Mouse (Mus musculus): ENCODE data around the gene Hdac6. TPM values are rescaled to one million over a fixed set of nuclear protein-coding genes. Genes with fewer than 3 reads are reported as not detected.
A peak's percentile ranks its signal among the peaks of the same experiment; 100 is the strongest.

Hdac6 gene
- polyA plus RNA-seq, 1 experiment: 16.9 TPM

DNA sequence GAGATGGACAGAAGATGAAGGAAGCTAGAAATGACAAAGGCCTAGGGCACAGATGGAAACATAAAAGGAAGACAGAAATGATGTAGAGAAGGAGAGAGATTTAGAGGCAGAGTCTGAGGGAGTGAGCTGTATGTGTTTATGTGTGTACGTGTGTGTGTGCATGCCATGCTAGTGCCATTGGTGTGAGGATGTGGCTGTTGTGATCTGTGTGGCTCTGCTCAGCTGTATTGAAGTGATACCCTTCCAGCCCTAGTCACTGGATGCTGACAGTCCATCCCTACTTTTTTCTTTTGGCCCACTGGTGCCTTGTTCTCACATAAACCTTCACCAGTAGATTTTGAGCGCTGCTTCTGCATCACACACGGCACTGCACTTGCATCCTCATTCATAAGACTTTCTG lies 21.2 kb upstream of the Hdac6 start:
- peaks cover 2% of the 10 kb centered on the region; the same call in 1 of the 2 replicates for H3K4me1 ChIP-seq (ENCODE audit: control insufficient read depth, insufficient read depth, insufficient read length)
- H3K27me3 ChIP-seq (ENCODE audit: control insufficient read depth, insufficient read depth, low read length): no peaks in the 10 kb centered on the region
- TF ChIP-seq CTCF (IDR thresholded peaks at IDR 0.05; ENCODE audit: extremely low read depth, insufficient read depth, insufficient read length, insufficient replicate concordance) (no peak), POLR2A (IDR thresholded peaks at IDR 0.05; ENCODE audit: low read depth, low read length) (no peak)
- WGBS: 87% methylated on average over 3 of the region's 3 CpGs
- H3K4me3 ChIP-seq (ENCODE audit: extremely low read depth, insufficient read depth, insufficient read length): no peak overlapping the region
- DNase-seq (ENCODE audit: low read depth in 1 of 2, low spot score in 2 of 2): no peak
- no peak overlapping the region for H3K27ac ChIP-seq (ENCODE audit: insufficient read depth, low read length)
- H3K36me3 ChIP-seq (ENCODE audit: control insufficient read depth, insufficient read depth, low read length): no peaks in the 10 kb centered on the region

DNA sequence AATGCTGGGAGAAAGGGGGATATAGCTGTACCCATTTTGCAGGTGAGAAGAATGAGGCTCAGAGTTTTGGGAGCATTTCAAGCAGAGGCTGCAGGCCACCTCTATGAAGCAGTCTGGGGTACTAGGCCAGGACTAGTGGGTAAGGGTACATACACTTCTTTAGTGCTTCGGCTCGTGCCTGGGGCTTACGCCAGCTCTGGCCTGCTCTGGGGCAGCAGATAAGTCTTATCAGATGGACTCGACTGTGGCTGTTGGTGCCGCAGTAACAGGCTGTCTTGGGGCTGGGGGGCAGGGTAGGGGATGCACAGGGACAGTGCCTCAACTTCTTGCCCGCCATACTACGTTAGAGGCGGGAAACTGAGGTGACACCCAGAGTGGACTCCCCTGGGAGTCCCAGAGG lies 20.5 kb upstream of the Hdac6 start:
- 76% methylated on average over 8 of the region's 8 CpGs for WGBS
- no peak overlapping the region for H3K4me3 ChIP-seq (ENCODE audit: extremely low read depth, insufficient read depth, insufficient read length)
- H3K36me3 ChIP-seq (ENCODE audit: control insufficient read depth, insufficient read depth, low read length): no peaks in the 10 kb centered on the region
- H3K27me3 ChIP-seq (ENCODE audit: control insufficient read depth, insufficient read depth, low read length): no peaks in the 10 kb centered on the region
- DNase-seq (ENCODE audit: low read depth in 1 of 2, low spot score in 2 of 2): no peak
- TF ChIP-seq POLR2A (IDR thresholded peaks at IDR 0.05; ENCODE audit: low read depth, low read length): no peak
- no peak for TF ChIP-seq CTCF (IDR thresholded peaks at IDR 0.05; ENCODE audit: extremely low read depth, insufficient read depth, insufficient read length, insufficient replicate concordance)
- H3K27ac ChIP-seq (ENCODE audit: insufficient read depth, low read length): peak overlapping the region; percentile 35; the same call in 1 of the 2 replicates
- peaks cover 6% of the 10 kb centered on the region; the same call in 1 of the 2 replicates for H3K4me1 ChIP-seq (ENCODE audit: control insufficient read depth, insufficient read depth, insufficient read length)

DNA sequence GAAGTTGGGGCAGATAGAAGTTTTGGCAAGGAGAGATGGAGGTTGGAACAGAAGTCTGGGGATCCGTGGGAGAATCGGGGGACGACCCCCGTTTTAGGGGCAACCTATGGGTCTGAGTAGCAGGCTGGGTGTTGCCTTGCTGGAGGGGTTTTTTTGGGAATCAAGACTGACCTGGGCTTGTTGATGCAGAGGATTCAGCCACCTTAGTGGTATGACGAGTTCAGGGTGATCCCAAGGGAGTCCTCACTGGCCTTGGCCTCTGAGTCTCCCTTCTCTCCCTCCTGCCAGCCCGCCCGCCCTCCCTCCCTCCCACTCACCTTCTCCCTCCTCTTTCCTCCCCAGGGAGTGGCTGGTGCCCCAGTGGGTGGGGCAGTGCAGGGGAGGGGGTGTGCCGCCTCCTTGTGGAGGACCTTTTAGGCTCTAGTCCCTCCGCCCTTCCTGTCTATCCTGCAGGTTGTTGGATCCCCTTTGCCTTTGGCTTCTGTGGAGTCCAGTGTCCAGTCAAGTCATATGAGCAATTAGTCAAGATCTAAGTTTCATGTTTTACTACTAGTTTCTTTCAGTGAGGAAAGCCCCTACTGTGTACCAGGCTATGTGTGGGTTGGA lies 20.0 kb upstream of the Hdac6 start:
- H3K27me3 ChIP-seq (ENCODE audit: control insufficient read depth, insufficient read depth, low read length): no peaks in the 10 kb centered on the region
- H3K36me3 ChIP-seq (ENCODE audit: control insufficient read depth, insufficient read depth, low read length): no peaks in the 10 kb centered on the region
- no peak overlapping the region for H3K4me3 ChIP-seq (ENCODE audit: extremely low read depth, insufficient read depth, insufficient read length)
- WGBS: 63% methylated on average over 9 of the region's 9 CpGs
- TF ChIP-seq POLR2A (IDR thresholded peaks at IDR 0.05; ENCODE audit: low read depth, low read length) (no peak), CTCF (IDR thresholded peaks at IDR 0.05; ENCODE audit: extremely low read depth, insufficient read depth, insufficient read length, insufficient replicate concordance) (no peak)
- no peak for DNase-seq (ENCODE audit: low read depth in 1 of 2, low spot score in 2 of 2)
- peak overlapping the region; percentile 35; the same call in 1 of the 2 replicates for H3K27ac ChIP-seq (ENCODE audit: insufficient read depth, low read length)
- peaks cover 6% of the 10 kb centered on the region; the same call in 1 of the 2 replicates for H3K4me1 ChIP-seq (ENCODE audit: control insufficient read depth, insufficient read depth, insufficient read length)

DNA sequence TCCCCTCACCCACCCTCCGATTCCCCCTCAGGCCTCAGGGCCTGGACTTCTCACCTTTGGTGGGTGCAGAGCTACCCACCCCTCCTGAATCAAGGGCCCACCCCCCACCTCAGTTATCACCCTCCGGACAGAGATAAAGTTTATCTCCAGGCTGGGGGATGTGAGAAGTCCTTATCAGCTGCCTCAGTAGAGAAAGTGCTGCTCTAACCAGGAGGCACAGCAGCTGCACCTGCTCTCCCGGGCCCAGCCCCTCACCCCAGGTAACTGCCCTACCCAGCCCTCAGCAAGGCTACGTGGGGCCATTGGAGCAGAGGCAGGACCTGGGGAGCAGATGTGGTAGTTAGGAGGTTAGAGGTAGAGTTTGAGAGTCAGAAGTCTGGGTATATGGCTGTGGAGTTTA lies 18.5 kb upstream of the Hdac6 start:
- WGBS: 71% methylated on average over 4 of the region's 4 CpGs
- Histone ChIP-seq H3K4me1 (ENCODE audit: control insufficient read depth, insufficient read depth, insufficient read length) (peaks cover 6% of the 10 kb centered on the region; the same call in 1 of the 2 replicates), H3K27me3 (ENCODE audit: control insufficient read depth, insufficient read depth, low read length) (no peaks in the 10 kb centered on the region), H3K27ac (ENCODE audit: insufficient read depth, low read length) (no peak overlapping the region; the same call in 1 of the 2 replicates), H3K4me3 (ENCODE audit: extremely low read depth, insufficient read depth, insufficient read length) (peak overlapping the region; percentile 14; the same call in 1 of the 2 replicates), H3K36me3 (ENCODE audit: control insufficient read depth, insufficient read depth, low read length) (no peaks in the 10 kb centered on the region)
- no peak for DNase-seq (ENCODE audit: low read depth in 1 of 2, low spot score in 2 of 2)
- TF ChIP-seq CTCF (IDR thresholded peaks at IDR 0.05; ENCODE audit: extremely low read depth, insufficient read depth, insufficient read length, insufficient replicate concordance): no peak
- no peak for TF ChIP-seq POLR2A (IDR thresholded peaks at IDR 0.05; ENCODE audit: low read depth, low read length)

DNA sequence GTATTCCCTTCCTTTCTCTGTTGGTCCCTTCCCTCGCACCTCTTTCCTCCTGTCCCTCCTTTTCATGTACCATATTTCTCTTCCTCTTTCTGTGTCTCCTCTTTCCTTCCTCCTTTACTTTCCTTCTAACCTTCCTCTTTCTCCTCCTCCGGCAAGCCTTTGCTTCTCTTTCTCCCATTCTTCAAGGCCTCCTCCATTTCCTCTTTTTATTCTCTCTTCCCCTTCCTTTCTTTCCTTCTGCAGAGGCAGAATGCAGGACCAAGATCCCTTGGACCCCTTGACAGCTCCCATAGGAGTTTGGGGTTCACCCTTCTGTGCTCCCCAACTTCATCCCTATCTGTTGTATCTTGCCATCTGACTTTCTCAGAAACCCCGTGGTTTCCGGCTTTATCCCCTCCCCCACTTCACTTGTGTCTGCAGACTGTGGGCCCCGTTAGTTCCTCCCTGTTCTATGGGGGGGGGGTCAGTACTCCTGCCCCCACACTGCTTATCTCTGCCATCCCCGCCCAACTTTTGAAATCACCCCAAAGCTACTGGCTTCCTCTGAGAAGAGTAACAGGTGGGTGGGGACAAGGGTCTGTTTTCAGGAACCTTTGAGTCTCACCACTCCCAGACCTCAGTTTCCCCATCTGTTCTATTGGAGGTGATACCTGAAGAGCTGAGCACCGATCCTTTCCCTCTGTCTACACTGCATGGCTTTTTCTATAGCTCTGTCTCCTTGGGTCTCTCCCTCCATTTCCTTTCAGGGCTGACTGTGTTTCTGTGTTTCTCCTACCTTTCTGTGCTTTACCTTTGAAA lies 16.3 kb upstream of the Hdac6 start:
- H3K4me1 ChIP-seq (ENCODE audit: control insufficient read depth, insufficient read depth, insufficient read length): peaks cover 6% of the 10 kb centered on the region; the same call in 1 of the 2 replicates
- TF ChIP-seq POLR2A (IDR thresholded peaks at IDR 0.05; ENCODE audit: low read depth, low read length) (no peak), CTCF (IDR thresholded peaks at IDR 0.05; ENCODE audit: extremely low read depth, insufficient read depth, insufficient read length, insufficient replicate concordance) (no peak)
- WGBS: 40% methylated on average over 7 of the region's 7 CpGs
- H3K27ac ChIP-seq (ENCODE audit: insufficient read depth, low read length): no peak overlapping the region
- H3K27me3 ChIP-seq (ENCODE audit: control insufficient read depth, insufficient read depth, low read length): no peaks in the 10 kb centered on the region
- no peak overlapping the region for H3K4me3 ChIP-seq (ENCODE audit: extremely low read depth, insufficient read depth, insufficient read length)
- H3K36me3 ChIP-seq (ENCODE audit: control insufficient read depth, insufficient read depth, low read length): no peaks in the 10 kb centered on the region
- DNase-seq (ENCODE audit: low read depth in 1 of 2, low spot score in 2 of 2): no peak

DNA sequence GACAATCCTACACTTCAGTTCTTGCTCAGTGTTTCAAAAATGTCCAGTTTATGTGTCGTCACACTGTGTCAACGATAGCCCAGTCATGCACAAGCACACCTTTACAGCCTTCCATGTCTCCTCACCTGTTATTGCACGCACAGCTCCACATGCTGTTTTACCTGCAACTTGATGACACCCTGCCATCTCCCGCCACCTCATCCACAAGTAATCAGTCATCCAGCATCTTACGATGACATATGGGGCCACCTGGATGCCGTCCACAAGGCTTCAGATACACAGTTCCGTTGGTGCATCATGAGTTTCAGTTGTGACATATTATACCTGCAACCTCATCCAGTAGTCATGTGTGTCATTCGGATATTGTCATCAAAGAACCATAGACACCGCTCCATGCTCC lies 11.2 kb upstream of the Hdac6 start:
- Histone ChIP-seq H3K27me3 (ENCODE audit: control insufficient read depth, insufficient read depth, low read length) (no peaks in the 10 kb centered on the region), H3K4me3 (ENCODE audit: extremely low read depth, insufficient read depth, insufficient read length) (no peak overlapping the region), H3K36me3 (ENCODE audit: control insufficient read depth, insufficient read depth, low read length) (no peaks in the 10 kb centered on the region), H3K4me1 (ENCODE audit: control insufficient read depth, insufficient read depth, insufficient read length) (peaks cover 4% of the 10 kb centered on the region; the same call in 1 of the 2 replicates), H3K27ac (ENCODE audit: insufficient read depth, low read length) (no peak overlapping the region)
- 94% methylated on average over 9 of the region's 9 CpGs for WGBS
- no peak for DNase-seq (ENCODE audit: low read depth in 1 of 2, low spot score in 2 of 2)
- TF ChIP-seq CTCF (IDR thresholded peaks at IDR 0.05; ENCODE audit: extremely low read depth, insufficient read depth, insufficient read length, insufficient replicate concordance): no peak
- TF ChIP-seq POLR2A (IDR thresholded peaks at IDR 0.05; ENCODE audit: low read depth, low read length): no peak
